Mouse (Mus musculus) monocyte, adult 5-6 weeks (primary cell): ENCODE results near the gene Arntl. TPM values are rescaled to one million over a fixed set of nuclear protein-coding genes. Genes with fewer than 3 reads are reported as not detected.
"Not testable (repeated sequence)": the region's sequence is repeated elsewhere in the genome, so short reads cannot be mapped to it uniquely, and the experiment has no call there.

Experiments
- ATAC-seq: fragments of 153-309, 156-312 bp; replicated peaks from 2 replicates; pipeline ENCODE4 v1.8.0; 2017; ENCODE audit warnings: mild to moderate bottlenecking; ENCODE audit not compliant: low TSS enrichment, insufficient number of reproducible peaks, severe bottlenecking, poor library complexity, low FRiP score
- total RNA-seq: library from RNA; stranded (forward); fragments of 200-1000, 200-491, 200-594 nt; gene quantifications from 3 replicates; pipeline ENCODE4 v1.2.3, GENCODE M21; 2017

The Arntl gene
- total RNA-seq, 1 experiment from 2014 or later: 17.3 TPM

DNA sequence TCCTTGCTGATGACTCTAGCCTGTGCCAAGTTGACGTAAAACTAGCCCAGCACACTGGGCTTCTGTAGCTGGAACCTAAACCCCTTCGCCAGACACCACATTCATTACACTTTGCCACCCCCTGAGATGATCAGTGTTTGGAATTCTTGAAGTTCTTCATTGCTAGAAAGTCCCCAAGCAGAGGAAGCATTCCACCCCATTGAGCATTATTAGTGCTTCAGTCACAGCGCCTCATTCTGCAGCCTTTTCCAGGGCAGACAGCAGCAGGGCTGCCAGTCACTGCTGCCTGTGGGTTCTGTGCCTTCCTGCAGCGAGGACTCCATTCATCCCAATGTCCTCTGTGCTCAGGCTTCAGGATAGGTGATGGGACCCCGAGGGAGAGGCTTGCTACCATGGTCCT lies 37.9 kb downstream of the Arntl start:
- ATAC-seq: no peak

DNA sequence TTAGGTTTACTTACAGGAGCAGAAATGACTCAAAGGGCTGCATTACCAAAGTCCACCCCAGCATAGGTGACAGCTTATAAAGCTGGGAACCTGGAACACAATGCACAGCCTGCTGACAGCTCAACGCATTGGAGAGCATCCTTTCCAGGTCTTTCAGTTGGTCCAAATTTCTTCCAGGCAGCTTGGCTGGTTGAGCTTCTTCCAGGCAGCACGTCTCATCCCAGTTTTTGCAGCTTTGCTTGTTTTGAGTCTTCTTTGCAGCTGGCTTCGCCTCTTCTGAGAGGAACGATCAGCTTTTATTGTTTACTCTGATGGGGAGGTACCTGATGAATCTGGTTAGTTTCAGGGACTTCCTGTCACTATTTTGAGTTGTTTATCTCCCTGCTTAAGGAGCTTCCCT lies 39.2 kb downstream of the Arntl start:
- no peak for ATAC-seq

DNA sequence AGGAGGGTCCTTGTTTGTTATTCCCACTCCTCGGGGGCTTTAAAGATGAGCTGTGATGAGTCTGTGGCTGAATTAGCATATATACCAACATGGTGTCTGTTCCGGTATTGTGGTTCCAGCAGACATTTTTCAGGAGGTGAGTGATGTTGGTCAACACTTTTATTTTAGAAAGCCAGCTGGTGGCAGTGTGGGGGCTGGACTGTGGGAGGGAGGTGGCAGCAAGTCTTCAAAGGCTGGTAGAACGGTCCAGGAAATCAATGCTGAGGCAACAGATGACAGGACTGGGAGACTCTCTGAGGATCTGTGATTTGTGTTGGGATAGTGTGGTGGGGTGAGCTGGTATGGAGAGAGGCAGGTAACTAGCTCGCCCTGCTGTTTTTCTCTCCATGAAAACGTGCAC lies 39.9 kb downstream of the Arntl start:
- ATAC-seq: no peak

DNA sequence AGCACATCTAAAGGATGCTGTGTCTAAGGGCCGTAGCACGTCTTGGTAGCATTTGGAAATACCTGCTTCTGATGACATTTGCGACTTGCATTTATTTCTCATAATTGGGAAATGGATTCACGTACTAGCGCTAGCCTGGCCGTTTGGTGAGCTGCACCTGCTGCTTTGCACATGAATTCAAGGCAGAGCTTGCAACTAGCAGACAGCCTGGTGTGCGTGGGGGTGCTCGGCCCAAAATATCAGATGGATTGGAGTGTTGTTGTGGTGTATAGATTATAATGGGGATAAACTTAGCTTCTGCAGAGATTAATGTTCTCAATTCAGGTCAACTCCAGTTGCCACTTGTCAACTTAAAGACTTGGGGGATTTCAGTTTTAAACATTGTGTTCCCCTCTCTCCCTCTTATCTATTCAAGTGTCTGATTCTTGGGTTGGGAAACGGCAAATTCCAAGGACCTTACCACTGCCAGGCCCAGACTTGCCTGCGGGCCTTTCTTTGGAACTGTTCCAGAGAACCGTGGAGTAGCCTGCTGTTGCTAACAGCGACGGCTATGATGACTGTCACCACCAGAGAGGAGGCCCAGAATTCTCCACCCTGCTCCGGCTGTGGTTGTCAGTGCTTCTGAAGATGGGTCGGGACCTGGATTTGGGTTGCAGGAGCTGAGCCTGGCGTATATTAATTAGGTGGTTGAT lies 42.0 kb downstream of the Arntl start:
- ATAC-seq: no peak

DNA sequence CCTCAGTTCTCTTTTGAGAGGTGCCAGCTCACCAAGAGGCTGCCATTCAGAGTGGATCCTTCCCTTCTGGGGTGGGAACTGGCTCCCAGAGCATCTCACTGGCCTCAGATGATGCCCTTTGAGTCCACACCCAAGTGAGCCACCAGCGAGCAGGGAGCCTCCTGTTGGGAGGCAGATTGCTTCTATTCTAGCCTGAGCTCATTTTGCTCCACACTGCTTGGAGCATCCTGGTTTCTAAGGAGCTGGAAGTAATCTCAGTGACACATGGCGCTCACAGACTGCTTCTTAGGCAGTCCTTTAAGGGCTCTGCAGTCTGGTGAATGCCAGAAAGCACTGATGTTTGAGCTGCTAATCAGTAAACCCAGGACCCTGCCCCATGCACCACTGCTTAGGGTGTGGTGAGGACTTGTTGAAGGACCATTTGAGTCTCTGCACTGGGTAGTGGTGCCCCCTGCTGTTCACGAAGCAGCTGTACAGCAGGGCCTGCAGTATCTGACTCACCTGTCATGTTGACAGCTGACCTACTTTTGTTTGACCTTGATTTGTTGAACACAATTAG lies 43.2 kb downstream of the Arntl start:
- peak; percentile 64 for ATAC-seq

DNA sequence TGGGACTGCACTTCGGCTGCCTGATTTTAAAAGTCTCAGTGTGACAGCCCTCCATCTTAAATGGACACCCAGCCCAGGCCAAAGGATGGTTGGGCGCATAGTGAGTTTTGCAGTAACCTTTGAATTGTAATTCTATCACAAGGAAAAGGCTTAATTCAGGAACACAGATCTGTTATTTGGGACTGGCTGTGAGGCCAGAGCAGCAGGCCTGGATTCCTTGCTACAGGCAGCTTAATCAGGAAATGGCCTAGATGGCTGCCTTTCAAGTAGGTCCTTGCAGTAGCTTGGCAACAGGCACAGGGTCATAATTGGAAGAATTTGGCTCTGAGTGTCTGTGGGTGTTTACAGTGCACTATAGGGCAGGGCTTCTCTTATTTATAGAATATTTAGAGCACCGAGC lies 43.7 kb downstream of the Arntl start:
- ATAC-seq: no peak

DNA sequence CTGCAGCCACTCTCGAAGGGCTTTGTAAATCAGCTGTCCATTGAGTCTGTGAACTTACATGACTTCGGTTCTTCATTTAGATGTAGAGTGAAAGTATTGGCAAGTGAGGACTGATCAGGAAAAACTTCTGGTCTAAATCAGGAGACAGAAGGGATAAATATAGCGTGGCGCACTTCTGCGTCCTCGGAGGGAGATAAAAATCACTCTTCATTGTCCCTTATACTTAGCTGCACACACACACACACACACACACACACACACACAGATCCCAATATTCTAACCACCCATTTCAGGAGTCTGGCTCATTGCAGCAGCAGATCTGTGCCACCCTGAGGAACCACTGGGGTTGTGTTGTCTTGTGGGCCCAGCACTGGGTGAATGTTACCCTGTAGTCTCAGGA lies 44.3 kb downstream of the Arntl start:
- no peak for ATAC-seq

DNA sequence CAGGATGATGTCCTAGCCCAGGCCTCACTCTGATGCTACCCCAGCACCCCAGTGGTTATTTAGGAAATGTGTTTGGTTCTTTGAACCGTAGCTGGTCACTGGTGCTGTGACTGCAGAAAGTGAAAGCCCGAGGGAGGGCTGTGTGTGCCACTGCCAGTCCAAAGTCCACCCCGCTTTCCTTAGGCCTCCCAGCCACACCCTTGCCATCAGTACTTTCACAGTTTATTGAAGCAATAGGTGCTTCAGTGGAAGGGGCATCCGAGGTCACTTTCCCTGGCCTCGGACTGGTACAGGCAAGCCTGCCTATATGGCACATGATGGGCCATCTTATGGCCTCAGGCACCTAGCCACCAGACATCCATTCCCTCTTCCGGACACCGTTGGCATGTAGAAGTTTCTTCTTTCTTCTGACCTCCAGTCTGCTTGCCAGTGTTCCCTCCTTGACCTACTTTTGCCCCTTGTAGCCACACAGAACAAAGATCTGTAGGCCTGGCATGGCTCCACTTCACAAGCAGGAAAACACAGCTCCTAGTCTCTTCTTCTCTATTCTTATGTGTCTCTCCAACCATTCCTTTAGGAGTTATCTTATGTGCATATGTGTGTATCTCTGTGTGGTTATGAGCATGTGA lies 46.6 kb downstream of the Arntl start:
- no peak for ATAC-seq

DNA sequence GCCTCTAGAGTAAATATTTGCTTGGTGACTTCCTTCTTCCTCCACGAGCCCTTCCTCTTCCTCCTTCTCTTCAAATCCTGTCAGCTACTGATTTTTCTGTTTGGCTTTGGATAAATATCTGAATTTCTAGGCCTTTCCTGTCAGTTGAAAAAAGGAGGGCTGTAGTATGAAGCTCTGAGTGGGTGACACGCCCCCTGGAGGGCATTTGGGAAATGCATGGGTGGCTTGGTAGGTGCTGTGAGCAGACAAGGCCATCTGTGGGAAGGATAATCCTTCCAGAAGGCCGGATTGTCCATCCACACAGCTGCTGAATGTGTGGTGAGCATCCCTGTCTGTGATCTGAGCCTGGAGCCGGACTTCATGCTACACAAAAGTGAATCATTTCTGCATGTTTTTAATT lies 48.8 kb downstream of the Arntl start:
- ATAC-seq: 0 out of 2 replicates have a peak, but pooled peaks have one; percentile 40

DNA sequence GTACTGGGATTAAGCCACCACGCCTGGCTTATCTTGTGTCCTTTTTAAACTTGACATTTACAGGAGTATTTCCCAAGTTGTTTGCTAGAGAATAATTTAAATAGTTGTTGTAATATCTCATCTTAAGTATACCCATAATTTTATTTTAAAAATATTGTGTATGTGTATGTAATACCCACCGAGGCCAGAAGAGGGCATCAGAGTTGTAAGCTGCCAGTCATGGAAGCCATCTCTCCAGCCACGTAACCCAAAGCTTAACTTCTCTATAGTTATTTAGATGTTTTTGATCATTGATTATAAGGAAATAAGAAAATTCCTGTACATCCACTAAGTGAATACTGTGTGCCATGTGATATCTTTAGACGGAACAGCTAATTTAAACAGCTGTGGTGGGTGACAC lies 51.2 kb downstream of the Arntl start:
- no peak for ATAC-seq

DNA sequence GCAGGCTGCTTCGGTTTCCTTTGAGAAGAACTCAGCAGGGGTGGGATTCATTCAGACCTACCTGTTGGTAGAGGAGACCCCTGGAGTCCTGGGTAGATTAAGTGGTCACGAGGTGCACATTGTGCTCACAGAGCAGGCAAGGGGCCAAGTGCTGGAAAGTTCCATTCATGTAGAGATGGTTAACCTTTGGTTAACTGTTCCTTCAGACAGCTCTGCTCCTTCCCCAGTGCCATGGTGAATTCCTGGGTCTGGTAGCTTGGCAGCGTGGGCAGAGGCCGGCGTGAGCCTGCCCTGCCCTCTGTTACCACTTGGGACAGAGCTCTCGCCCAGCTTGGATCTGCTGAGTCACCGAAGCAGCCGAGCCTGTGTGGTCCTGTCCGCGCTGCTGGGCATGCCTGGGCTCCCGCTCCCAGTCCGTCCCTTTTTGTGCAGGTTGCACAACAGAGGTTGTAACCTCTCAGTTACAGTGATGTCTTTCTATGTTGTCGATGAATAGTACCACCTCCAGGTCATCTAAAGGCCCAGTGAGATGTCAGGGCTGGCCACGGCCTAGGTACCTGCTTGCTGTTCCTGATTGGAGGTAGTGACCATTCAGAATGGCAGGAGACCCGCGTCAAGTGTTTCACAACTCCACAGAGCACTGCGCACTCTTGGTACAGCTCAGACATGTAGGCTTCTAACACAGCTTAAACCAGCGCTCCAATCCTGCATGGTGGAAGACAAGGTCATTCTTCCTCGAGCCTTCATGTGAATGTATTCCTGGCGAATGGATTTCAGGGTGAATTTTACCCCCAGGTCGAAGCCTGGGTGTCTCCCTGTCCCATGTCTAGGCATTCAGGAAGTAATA lies 53.3 kb downstream of the Arntl start:
- no peak; the same call in 1 of the 2 replicates for ATAC-seq

DNA sequence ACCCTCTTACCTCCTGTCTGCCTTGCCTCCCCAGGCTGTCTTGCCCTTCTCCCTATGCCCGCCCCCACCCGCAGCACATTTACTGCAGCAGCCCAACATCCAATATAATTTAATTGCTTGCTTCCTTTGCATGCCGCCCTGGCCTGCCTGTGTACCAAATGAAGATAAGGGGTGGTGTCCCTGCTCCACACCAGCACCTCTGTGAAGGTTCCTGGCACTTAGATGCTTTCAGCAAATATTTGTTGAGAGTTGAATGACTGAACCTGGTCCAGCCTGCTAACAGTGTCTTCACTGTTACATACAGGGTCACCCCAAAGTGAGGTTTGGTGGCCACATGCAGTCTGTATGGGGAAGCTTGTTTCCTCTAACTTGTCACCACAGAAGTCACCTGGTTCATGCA lies 54.4 kb downstream of the Arntl start:
- no peak for ATAC-seq

DNA sequence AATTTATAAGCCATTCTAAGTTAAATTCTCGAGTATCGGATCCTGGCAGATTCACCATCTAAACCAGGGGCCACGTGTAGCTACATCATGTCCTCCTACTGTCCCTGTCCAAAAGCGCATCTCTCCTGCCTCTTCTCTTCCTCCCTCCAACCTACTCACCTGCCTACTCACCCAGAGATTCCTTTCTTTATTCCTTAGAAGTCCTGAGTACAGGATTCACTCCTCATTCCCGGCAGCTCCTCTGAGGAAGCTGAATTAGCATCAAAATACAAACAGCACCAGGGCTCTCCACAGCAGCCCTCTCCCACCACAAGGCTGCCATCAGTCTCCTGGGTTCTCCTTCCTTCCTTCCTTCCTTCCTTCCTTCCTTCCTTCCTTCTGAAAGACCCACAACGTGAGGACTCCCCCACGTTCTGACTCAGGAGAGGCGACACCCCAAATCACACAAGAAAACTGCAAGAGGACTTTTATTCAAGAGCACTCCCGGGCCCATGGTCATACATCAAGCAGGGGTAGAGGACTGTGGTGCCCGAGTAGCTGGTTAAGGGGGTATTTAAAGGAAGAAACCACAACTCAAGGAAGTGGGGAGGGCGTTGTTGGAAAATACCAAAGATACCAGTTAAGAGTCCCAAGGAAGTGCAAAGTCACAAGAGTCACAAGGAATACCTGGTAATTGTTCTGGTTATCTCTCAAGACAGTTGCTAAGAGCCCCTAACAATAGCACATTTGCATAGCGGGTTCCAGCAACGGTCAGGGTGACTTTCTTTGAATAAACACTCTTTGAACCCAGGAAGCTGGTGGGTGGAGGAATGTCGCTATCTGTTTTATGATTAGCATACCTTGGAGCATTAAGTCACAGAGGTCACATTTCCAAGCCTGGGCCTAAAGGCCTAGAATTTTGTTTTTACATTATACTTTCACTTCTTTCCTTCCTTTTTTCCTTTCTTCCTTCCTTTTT lies 55.5 kb downstream of the Arntl start:
- not testable (repeated sequence) for ATAC-seq

DNA sequence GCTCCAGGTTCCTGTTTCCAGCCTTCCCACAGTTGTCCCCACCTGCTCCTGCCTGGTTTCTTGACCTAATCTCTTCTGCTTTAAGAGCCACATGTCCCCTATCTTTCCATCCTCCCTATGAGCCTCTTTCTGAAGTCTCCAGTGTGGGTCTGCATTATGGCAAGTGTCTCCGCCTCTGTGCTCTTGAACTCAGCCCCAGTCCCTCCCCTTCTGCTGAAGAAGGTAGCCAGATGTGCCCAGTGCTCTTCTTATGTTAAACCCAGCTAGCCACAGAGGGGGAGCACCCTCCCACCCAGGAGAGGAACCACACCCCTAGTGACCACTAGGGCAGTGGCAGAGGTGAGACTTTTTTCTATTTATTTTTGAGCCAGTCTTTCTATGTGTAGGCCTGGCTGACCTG lies 56.7 kb downstream of the Arntl start:
- ATAC-seq: no peak

DNA sequence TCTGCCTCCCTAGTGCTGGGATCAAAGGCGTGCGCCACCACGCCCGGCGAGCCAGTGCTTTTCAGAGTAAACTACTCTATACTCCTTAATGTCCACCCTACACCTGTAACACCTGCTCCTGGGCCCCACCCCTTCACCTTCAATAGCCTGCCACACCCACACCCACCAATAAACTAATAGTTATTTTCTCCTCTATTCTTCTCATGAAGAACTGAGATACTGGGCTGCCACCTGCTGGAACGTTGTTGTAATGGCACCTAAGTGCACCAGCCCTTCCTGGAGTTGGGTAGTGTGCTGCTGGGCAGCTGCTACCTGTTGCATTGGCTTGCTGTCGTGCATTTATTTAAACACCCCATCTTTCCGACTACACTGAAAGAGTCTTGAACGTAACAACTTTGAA lies 61.0 kb downstream of the Arntl start:
- ATAC-seq: no peak; the same call in 1 of the 2 replicates

DNA sequence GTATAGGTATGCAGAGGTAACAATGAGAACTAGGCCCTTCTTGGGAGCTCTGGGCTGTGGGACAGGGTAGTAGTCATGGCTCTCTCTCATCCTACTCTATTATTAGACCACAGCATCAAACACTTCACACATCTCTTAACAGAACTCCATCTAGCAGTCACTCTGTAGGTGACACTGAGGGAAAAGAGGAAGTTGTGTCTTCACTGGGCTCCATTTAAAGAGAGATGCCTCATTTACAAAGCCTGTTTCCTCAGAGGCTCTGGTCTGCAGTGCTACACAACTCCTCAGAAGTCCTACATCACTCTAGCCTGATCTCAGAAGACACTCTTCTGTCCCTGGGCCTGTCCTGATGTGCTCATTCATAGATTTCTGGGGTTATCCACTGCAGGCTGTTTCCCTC lies 61.8 kb downstream of the Arntl start:
- ATAC-seq: no peak

DNA sequence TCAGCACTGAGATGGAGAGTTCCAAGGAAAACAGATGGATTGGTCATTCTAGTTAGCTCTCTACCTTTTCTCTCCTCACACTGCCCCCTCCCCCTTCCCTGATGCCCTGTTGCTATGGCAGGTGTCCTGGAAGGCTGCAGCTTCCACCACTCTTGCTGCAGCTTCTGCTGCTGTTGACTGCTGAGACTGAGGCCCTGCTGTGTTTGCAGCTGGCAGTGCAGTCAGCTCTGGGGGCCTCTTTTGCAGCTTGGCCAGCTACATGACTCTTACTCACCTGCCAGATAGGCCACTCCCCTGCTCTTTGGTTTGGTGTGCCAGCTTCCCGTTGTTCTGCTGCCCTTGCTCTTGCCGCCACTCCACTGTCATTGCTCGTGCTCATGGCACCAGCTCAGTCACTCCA lies 62.7 kb downstream of the Arntl start:
- no peak for ATAC-seq

DNA sequence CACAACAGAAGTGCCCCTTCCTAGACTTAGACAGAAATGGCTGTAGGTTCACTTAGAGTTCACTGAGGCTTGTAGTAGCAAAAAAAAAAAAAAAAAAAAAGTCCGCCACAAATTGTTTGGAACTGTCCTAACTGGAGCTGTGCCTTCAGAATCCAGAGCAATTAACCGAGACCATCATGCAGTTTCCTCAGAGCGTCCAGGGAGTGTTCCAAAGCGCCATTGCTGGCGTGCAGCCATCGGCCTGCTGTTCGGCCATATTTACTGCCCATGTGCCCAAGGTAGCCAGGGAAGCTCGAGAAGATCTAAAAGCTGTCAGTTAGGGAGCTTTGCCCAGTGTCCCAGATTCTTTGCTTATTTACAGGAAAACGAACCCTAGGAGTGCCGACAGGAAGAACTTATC lies 63.3 kb downstream of the Arntl start:
- ATAC-seq: no peak
